Mouse (Mus musculus) adrenal gland (tissue): Measurements from ENCODE around the gene Fzr1.

Experiments
- intact Hi-C: fragments of 180-260 bp; cut with DNase I; formaldehyde crosslinking; loops from one replicate; pipeline ENCODE4 v1.15.1; 2025

Gene Fzr1

DNA sequence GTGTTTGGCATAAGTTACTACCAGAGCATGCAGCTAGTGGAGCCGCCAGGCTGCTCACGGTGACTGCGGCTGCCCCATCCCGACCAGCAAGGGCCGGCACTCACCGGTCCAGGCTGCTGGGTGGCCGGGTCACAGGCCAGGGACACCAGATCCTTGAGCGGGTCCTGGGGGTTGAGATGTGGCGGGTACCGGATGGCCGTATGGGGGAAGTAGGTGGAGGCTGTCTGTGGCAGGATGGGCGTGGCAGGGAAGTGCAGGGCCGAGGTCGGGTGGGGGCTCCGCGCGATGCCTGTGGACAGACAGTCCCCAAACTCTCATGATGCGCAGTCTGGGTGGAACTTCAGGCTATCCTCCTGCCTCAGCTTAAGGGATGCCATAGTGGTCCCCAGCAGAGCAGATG, 26.4 kb upstream of the Fzr1 start:
- intact Hi-C loops = no loop called here

DNA sequence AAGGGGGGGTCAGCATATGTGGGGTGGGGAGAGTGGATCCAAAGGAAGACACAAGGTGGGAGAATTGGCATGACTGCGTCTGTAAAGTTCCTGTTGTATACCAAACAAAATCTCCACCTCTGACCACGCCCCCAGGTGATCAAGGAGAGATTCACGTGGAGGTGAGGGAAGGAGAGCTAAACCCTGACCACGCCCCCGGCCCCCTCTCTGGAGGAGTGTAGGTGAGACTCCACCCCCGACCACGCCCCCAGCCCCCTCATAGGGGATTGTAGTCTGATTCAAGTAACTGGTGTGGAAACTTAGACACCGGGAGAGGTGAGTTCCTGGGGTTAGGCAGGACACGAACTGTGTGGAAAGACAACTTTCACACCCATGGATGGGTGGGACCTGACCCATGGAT, 25.8 kb upstream of the Fzr1 start:
- intact Hi-C loops = no loop called here

DNA sequence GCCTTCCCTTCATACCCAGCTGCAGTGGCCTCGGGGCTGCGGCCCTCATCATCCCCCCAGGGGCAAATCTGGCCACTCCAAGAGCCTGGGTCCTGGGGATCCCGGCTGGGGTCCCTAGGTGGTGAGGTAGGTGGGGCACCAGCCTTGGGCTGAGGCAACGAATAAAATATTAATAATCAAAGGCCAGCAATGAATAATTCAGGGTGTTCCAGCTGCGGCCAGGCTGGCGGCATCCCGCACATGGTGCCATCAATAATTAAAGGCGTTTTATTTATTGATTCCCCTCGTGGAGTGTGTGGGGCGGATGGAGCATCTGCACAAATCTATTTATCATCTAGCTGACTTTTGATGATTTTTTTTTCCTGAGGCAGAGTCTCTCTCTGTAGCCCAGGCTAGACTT, 25.2 kb upstream of the Fzr1 start:
- intact Hi-C loops = no loop called here

DNA sequence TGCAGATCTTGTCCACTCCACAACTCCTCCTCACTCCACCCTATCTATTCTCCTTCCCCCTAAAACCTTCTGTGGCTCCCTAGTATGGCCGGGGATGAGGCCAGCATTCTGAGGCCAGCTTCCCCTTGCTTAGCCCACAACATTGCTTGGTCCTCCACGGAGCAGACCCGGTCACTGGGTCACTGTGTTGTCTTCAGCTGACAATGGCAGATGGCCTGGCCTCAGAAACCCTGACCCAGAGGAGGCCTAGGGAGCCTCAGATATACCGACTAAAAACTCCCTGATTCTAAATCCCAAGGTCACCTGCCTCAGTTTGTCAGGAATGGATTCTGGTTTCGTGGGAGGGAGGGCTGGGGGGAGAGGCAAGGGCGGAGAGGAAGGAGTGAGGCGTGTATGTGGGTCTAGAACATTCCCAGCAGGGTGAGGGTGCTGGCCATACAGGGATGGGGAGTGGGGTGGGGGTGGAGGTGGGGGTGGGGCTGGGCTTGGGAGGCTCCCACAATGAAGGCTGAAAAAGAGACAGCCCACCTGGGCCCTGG, 24.0 kb upstream of the Fzr1 start:
- intact Hi-C loops = no loop called here

DNA sequence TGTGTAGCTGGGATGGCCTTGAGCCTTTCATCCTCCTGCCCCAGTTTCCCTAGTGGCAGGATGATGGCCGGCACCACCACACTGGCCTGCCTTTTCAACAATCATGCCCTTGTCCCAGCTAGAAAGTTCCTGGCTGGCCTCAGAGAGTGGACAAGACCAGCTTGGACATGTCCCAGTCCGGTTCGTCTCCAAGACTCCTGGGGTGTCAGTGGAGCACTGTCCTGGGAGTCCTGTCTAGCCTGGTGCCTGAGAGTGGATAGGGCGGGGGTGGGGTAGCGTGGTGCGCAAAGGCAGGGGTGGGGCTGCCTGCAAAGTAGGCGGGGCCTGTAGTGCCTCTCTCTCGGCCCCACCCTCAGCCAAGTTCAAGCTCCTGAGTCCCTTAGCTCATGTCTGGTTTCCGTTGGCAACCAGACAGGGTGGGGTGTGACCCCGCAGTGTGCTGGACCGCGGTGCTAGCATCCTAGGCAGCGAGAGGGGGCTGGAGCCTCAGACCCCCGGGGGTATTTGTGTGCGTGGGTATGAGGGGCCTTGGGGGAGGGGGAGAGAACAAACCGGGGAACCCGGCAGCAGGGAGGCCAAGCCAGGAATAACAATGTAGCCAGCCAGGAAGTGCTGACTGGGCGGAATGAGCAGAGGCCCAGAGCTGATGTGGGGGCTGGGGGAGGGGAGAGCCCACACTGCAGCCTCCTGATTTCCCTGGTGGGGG, 23.4 kb upstream of the Fzr1 start:
- intact Hi-C loops = no loop called here

DNA sequence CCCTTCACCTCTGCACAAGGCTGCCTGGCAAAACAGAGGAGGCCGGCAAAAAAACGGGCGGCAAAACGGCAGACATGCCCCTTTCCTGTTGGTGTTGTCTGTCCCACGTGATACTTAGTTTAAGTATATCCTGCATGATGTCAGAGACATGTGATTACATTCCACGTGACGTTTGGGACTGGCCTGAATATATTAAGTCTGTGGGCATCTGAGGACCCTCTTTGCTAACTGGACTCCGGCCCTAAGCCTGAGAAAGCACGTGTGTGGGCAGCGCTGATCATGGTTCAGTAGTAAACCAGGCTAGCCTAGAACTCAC, 22.8 kb upstream of the Fzr1 start:
- intact Hi-C loops = no loop called here

DNA sequence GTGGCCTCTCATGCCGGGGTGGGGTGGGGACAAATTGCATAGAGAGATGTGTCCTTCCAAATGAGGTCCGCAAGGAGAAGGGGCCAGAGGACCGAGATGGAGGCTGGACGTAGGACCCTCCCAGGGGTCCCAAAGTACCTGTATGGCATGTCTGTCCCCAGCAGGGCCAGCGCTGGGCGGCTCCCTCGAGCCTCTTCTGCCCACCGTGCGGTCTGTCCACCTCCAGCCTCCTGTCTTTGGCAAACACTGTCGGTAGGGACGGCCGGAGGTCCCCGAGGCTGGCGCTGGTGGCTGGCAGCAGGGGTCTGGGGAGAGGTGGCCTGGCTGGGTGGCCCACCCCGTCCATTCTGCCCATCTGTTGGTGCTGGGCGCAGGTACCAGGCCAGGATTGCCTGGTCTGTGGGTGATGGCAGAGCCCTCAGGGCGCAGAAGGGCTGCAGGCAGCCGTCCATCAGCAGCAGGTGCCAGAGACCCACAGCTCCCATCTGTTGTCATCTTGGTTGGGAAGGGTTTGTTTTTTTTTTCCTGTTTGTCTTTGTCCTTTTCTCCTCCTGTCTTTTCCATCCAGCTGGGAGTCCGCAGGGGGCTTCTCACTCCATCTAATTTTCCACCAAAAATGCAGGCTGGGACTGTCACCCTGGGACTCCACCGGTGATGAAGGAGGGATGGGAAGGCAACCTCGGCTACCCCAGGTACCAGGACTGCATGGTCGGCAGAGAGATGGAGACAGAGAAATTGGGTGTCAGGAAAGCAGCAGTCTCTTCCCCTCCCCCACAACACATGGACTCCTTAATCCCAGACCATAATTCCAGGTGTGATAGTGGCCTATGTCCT, 22.3 kb upstream of the Fzr1 start:
- intact Hi-C loops = no loop called here

DNA sequence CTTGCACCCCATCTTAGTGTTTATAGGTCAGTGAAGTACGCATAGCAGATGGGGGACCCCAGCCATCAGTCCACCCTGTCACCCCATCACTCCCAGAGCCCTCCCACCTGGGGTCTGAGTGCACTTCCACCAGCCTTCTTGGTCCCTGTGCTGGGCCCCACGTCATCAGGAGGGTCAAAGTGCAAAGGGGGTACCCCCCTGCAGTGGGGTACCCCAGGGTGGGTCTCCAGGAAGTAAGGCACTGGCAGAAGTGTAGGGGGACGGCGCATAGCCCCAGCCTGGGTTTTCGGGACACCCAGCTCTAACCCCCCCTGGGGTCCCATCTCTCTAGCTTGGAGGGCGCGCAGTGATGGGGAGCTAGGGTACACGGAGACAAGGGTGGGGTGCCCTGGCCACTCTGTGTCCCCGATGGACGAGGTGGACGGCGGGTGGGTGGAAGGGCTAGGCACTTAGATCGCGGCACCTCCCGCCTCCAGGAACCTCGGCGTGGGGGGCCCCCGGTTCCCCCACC, 21.5 kb upstream of the Fzr1 start:
- intact Hi-C loops = no loop called here

DNA sequence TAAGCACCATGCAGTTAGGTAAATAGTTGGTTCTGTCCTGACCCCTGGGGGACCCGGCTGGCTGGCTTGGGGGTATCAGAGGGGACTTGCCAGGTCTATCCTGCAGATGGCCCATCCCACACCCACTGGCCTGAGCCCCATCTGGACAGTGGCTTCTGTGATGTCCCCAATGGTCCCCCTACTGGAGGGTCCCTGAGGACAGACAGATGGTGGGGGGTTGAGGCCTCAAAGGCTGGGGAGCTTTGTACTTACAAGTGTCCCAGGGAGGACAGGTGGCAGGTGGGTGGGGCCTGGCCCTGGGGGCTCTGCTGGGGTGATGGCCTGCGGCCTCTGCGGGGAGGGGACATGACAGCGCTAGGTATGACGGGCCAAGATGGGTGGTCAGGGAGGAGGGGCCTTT, 21.0 kb upstream of the Fzr1 start:
- intact Hi-C loops = no loop called here

DNA sequence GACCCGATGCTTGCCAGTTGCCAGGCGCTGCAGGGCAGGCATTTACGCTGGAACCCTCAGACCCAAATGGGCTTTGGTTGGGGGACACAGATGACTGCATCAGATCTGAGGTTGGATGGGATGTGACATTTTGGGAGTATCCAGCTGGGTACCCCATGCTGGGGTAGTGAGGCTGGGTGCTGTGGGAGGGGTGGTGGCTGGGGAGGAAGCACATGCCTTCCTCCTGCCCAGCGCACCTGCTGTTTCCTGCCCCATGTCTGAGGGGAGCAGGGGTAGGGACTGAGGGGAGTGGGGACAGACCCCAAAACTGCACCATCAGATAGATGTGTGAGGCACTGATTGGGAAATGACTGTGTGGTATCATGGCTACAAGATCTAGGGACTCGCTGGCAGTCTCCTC, 18.4 kb upstream of the Fzr1 start:
- intact Hi-C loops = no loop called here

DNA sequence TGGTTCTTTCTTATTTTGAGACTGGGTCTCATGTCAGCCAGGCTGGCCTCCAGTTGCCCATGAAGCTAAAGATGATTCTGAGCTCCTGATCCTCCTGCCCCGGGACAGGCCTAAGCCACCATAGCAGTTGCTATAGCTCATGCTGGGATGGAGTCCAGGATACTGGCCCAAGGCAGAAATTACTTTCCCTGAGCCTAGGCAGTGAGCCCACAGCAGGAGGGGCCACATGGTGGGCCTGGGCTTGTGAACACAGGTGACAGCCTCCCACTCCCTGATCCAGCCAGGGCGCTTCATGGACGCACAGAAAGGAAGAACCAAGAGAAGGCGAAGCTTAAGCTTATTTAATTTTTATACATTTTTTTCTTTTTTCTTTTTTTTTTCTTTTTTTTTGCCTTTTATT, 17.5 kb upstream of the Fzr1 start:
- intact Hi-C loops = loop anchor here (1.0 to 2.0 kb wide), 2 partner anchors 10 to 55 kb away; no protein-coding TSS in a partner anchor

DNA sequence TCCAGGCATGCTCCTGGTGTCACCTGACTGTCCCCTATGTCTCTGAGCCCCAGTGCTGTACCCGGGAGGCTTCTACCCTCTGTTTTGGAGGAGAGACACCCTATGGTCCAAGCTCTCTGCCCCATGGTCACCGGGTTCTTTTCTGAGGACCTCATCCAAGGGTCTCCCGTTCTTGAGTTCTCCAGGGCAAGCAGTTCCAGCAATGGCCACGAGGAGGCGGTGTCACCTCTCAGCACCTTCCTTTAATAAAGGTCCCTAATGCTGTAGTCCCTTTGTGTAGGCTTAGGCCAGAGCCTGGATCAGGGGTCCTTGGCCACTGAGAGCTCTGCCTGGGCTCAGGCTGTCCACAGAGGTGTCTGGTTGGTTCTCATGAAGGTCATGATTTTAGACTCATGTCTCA, 16.8 kb upstream of the Fzr1 start:
- intact Hi-C loops = loop anchor here (1.0 to 2.0 kb wide), 2 partner anchors 11 to 56 kb away; no protein-coding TSS in a partner anchor

DNA sequence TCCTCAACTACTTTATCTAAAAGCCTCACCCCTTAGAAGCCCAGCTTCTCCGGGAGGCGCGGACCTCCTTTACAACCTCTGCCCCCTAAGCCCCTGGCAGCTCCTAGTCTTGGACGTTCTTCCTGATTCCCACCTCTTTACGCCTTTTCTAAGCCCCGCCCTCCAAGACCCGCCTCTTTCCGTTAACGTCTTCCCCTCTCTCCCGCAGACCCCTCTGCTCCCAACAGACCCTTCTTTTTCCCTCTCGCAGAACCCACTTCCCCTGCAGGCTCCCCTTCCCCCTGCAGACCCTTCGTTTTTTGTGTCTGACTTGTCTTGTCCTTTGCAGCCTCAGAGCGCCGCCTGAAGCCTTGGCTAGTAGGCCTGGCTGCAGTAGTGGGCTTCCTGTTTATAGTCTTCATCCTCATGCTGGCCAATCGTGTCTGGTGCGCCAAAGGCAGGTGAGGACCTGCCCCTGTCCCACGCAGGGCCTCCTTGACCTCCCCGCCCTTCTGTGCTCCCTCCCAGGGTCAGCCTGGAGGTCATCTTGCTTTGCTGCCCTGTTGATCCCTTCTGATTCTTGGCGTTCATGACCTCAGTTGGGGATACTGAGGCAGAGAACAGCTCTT, 15.2 kb upstream of the Fzr1 start:
- intact Hi-C loops = loop anchor here (2.0 kb wide), 1 partner anchor 57 kb away; no protein-coding TSS in a partner anchor

DNA sequence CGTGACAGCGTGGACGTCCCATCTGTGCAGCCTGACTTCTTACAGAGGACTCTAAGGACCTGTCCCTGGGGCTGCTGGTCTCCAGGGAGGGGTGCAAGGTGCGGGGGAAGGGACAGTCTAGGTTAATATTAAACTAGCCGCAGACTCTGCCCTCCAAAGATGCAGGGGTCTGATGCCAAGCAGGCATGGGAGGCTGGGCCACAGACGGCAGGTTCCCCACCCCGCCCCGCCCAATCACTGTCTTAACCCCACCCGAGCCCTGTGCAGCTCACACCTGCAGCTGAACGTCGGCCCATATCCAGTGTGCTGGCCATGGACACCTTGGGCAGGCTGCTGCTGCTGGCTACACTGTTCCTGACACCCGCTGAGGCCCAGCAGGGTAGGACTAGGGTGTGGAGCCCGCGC, 14.5 kb upstream of the Fzr1 start, which contains the start of gene Smim24:
Smim24 (plus strand) TSS at position 271 of the 405 bp plus-strand sequence.
- intact Hi-C loops = no loop called here

DNA sequence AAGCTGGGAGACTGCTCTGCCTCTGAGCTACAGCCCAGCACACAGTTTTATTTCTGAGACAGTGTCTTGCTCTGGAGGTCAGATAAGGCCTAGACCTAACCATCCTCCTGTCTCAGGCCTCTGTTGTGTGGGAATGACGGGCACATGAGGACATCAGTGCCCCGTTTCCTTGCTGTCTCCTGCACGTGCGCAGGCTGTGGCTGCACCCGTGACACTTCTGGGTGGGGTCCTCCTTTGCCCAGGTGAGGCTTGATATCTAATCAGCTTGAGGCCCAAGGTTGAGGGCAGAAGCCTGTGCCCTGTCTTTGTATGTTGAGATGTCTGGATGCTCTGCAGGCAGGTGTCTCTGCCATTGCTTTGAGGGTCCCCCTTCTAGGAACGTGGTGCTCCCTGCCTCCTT, 14.0 kb upstream of the Fzr1 start:
- intact Hi-C loops = no loop called here

DNA sequence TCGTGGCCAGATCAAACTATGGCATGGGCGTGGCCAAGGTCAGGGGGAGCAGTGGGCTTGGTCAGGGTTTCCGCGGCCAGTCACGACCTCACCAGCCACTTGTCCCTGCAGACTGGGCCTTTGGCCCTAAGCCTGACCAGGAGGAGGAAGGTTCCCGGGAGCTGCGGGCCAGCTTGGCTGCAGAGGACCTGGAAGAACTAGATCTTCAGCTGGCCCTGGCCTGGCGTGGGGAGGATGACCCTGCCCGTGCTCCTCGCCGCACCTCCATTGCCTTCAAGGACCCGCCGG, 12.3 kb upstream of the Fzr1 start:
- intact Hi-C loops = no loop called here

DNA sequence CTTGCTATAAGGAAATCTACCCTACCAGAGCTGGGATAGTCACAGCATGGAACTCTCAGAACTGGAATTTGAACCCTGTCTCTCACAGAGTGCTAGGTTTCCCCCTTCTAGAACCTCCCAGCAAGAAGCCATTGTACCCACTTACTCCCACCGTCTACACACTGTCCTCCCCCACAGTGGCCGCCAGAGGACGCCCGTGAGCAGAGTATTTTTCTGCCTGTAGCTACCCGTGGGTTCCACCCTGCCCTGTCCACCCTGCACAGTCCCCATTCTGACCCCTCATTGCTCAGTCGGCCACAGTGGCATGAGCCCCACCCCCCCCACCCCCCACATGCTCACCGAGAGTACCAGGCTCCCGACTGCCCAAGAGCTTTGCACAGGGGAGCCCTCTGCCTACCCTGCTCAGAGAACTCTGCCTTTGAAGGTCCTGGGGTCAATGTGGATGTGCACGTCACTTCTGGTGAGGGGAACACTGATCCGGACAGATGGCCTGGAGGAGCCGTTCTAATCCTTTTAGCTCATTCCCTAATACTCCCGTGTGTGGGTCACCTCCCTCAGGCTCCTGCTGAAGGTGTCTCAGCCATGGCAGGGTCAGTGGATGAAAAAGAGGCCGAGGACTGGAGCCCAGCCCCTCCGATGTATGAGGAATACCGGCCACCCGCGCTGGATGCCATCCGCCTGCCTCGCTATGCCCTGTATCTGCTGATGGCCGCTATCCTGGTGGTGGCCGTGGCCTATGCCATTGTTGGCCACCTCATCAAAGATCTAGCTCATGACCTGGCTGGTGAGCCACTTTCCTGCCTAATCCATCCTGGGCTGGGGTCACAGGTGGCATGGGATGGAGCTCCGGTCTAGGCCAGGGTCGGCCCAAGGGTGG, 11.7 kb upstream of the Fzr1 start:
- intact Hi-C loops = no loop called here

DNA sequence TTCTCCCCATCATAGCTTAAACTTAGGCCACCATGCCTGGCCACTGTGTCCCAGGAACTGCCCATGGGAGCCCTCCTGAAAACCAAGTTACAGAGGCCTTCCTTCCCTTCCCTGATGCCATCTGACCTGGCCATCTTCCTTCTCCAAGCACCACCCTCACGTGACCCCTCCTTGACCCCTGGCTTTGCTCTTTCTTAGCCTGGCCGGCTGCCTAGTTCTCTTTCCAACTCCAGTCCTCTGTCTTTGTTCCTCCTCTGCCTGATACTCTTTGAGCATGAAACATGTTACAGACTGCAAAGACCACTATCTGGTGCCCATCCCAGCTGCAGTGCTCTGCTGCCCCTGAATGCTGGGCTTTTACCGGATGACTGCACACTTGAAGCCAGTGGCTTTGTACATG, 11.1 kb upstream of the Fzr1 start:
- intact Hi-C loops = no loop called here

DNA sequence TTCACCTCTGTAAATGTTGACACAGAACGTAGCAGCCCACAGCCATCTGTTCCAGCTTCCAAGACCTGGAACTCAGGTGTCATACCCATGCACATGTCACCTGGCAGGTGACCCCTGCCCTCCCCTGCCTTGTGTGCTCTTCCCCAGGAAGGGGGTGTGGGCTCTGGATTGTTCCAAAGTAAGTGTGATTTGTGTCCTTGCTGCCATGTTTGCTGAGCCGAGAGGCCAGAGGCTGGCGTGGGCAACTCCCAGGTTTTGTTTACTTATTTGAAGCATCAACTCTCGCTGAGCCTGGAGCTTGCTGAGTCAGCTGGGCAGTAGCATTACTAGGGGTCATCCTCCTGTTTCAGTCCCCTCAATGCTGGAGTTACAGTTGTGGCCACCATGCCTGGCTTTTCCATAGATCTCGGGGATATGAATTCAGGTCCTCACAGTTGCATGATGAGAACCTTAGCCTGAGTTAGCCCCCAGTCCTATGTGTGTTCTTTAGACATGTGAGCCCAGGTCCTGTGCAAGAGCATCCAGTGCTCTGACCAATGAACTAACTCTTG, 10.3 kb upstream of the Fzr1 start, which contains the start of gene Gm48552:
Gm48552 (plus strand) TSS at position 501 of the 551 bp plus-strand sequence.
- intact Hi-C loops = no loop called here

DNA sequence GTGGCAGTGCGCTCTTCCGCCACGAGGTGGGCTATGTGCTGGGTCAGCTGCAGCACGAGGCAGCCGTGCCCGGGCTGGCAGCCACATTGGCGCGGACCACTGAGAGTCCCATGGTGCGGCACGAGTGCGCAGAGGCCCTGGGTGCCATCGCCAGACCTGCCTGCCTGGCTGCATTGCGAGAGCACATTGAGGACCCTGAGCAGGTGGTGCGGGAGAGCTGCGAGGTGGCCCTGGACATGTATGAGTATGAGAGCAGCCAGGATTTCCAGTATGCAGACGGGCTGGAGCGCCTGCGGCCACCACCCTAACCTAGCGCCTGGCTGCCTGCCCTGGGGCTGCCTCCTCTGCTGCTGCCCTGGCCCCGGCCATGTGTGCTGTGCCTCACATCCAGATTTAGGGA, 9.4 kb upstream of the Fzr1 start:
- intact Hi-C loops = no loop called here
